Mouse (Mus musculus): Measurements from ENCODE around the gene Slc25a19. TPM values are rescaled to one million over a fixed set of nuclear protein-coding genes. Genes with fewer than 3 reads are reported as not detected.

Gene Slc25a19
- polyA plus RNA-seq, 1 experiment from 2014 or later = 55.7 TPM

GRCm38 (mm10) chr11:115636960-115637359 is 8.9 kb upstream of the Slc25a19 start:
- H3K4me2 ChIP-seq (ENCODE audit: low read depth, low read length) = no peak overlapping the region
- 67% methylated on average over 3 of the region's 3 CpGs for WGBS
- H3K9ac ChIP-seq (ENCODE audit: low read length) = no peak overlapping the region
- no peak for ATAC-seq (replicated peaks; ENCODE audit: extremely low read depth, insufficient read depth, low FRiP score)
- H3K27me3 ChIP-seq (ENCODE audit: control insufficient read depth, insufficient read depth, low read length) = no peaks in the 10 kb centered on the region
- no peak overlapping the region for H3K4me3 ChIP-seq (ENCODE audit: low read length)
- no peaks in the 10 kb centered on the region for H3K36me3 ChIP-seq (ENCODE audit: control insufficient read depth, insufficient read depth)
- no peak overlapping the region for H3K27ac ChIP-seq (ENCODE audit: low read length)
- no peaks in the 10 kb centered on the region for H3K9me3 ChIP-seq (replicated peaks; ENCODE audit: control insufficient read depth, low read length)
- H3K4me1 ChIP-seq (ENCODE audit: control insufficient read depth, insufficient read depth, low read length) = peaks cover 3% of the 10 kb centered on the region; the same call in 1 of the 2 replicates

GRCm38 (mm10) chr11:115635484-115635883 is 7.4 kb upstream of the Slc25a19 start:
- H3K4me3 ChIP-seq (ENCODE audit: low read length) = no peak overlapping the region
- no peaks in the 10 kb centered on the region for H3K27me3 ChIP-seq (ENCODE audit: control insufficient read depth, insufficient read depth, low read length)
- no peak overlapping the region for H3K27ac ChIP-seq (ENCODE audit: low read length)
- no peaks in the 10 kb centered on the region for H3K9me3 ChIP-seq (replicated peaks; ENCODE audit: control insufficient read depth, low read length)
- H3K36me3 ChIP-seq (ENCODE audit: control insufficient read depth, insufficient read depth) = no peaks in the 10 kb centered on the region
- WGBS = 69% methylated on average over 8 of the region's 8 CpGs
- ATAC-seq (replicated peaks; ENCODE audit: extremely low read depth, insufficient read depth, low FRiP score) = no peak
- peaks cover 3% of the 10 kb centered on the region; the same call in 1 of the 2 replicates for H3K4me1 ChIP-seq (ENCODE audit: control insufficient read depth, insufficient read depth, low read length)
- no peak overlapping the region for H3K9ac ChIP-seq (ENCODE audit: low read length)
- no peak overlapping the region for H3K4me2 ChIP-seq (ENCODE audit: low read depth, low read length)

DNA sequence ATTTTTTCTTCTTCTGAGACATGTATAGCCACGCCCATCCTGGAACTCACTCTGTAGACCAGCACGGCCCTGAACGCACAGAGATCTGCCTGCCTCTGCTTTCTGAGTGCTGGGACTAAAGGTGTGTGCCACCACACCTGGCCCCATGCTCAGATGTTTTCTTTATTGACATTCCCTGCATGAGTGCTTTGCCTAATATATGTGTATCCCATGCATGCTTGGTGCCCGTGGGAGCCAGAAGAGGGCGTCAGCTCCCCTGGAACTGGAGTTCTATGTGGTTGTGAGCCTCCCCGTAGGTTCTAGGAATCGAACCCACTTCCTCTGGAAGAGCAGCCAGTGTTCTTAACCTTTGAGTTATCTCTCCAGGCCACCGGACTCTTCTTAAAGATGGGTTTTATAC is 6.9 kb upstream of the Slc25a19 start:
- no peak for ATAC-seq (replicated peaks; ENCODE audit: extremely low read depth, insufficient read depth, low FRiP score)
- 80% methylated on average over 8 of the region's 8 CpGs for whole genome bisulfite sequencing
- H3K36me3 ChIP-seq (ENCODE audit: control insufficient read depth, insufficient read depth) = no peaks in the 10 kb centered on the region
- no peak overlapping the region for H3K27ac ChIP-seq (ENCODE audit: low read length)
- no peak overlapping the region for H3K9ac ChIP-seq (ENCODE audit: low read length)
- no peaks in the 10 kb centered on the region for H3K27me3 ChIP-seq (ENCODE audit: control insufficient read depth, insufficient read depth, low read length)
- no peak overlapping the region for H3K4me3 ChIP-seq (ENCODE audit: low read length)
- no peaks in the 10 kb centered on the region for H3K9me3 ChIP-seq (replicated peaks; ENCODE audit: control insufficient read depth, low read length)
- no peak overlapping the region for H3K4me2 ChIP-seq (ENCODE audit: low read depth, low read length)
- H3K4me1 ChIP-seq (ENCODE audit: control insufficient read depth, insufficient read depth, low read length) = peaks cover 3% of the 10 kb centered on the region; the same call in 1 of the 2 replicates

GRCm38 (mm10) chr11:115634109-115634508 is 6.0 kb upstream of the Slc25a19 start:
- no peaks in the 10 kb centered on the region for H3K36me3 ChIP-seq (ENCODE audit: control insufficient read depth, insufficient read depth)
- WGBS = 73% methylated on average over 4 of the region's 4 CpGs
- no peak overlapping the region for H3K9ac ChIP-seq (ENCODE audit: low read length)
- no peaks in the 10 kb centered on the region for H3K9me3 ChIP-seq (replicated peaks; ENCODE audit: control insufficient read depth, low read length)
- ATAC-seq (replicated peaks; ENCODE audit: extremely low read depth, insufficient read depth, low FRiP score) = no peak
- H3K27ac ChIP-seq (ENCODE audit: low read length) = no peak overlapping the region
- H3K4me1 ChIP-seq (ENCODE audit: control insufficient read depth, insufficient read depth, low read length) = peaks cover under 1% of the 10 kb centered on the region; the same call in 1 of the 2 replicates
- H3K4me2 ChIP-seq (ENCODE audit: low read depth, low read length) = no peak overlapping the region
- no peaks in the 10 kb centered on the region for H3K27me3 ChIP-seq (ENCODE audit: control insufficient read depth, insufficient read depth, low read length)
- no peak overlapping the region for H3K4me3 ChIP-seq (ENCODE audit: low read length)

- Histone ChIP-seq H3K9ac (ENCODE audit: low read length) (no peak overlapping the region), H3K4me3 (ENCODE audit: low read length) (no peak overlapping the region), H3K27ac (ENCODE audit: low read length) (no peak overlapping the region), H3K4me2 (ENCODE audit: low read depth, low read length) (no peak overlapping the region), H3K27me3 (ENCODE audit: control insufficient read depth, insufficient read depth, low read length) (no peaks in the 10 kb centered on the region), H3K9me3 (replicated peaks; ENCODE audit: control insufficient read depth, low read length) (no peaks in the 10 kb centered on the region), H3K36me3 (ENCODE audit: control insufficient read depth, insufficient read depth) (no peaks in the 10 kb centered on the region), H3K4me1 (ENCODE audit: control insufficient read depth, insufficient read depth, low read length) (no peaks in the 10 kb centered on the region)
- WGBS = 83% methylated on average over 10 of the region's 10 CpGs
- no peak for ATAC-seq (replicated peaks; ENCODE audit: extremely low read depth, insufficient read depth, low FRiP score)
Observed at GRCm38 (mm10) chr11:115632862-115633261, 4.8 kb upstream of the Slc25a19 start.

- H3K27ac ChIP-seq (ENCODE audit: low read length) = no peak overlapping the region
- H3K4me3 ChIP-seq (ENCODE audit: low read length) = no peak overlapping the region
- H3K9ac ChIP-seq (ENCODE audit: low read length) = no peak overlapping the region
- ATAC-seq (replicated peaks; ENCODE audit: extremely low read depth, insufficient read depth, low FRiP score) = no peak
- no peaks in the 10 kb centered on the region for H3K9me3 ChIP-seq (replicated peaks; ENCODE audit: control insufficient read depth, low read length)
- no peak overlapping the region for H3K4me2 ChIP-seq (ENCODE audit: low read depth, low read length)
- H3K36me3 ChIP-seq (ENCODE audit: control insufficient read depth, insufficient read depth) = no peaks in the 10 kb centered on the region
- peaks cover under 1% of the 10 kb centered on the region for H3K4me1 ChIP-seq (ENCODE audit: control insufficient read depth, insufficient read depth, low read length)
- WGBS = 70% methylated on average over 7 of the region's 7 CpGs
- no peaks in the 10 kb centered on the region for H3K27me3 ChIP-seq (ENCODE audit: control insufficient read depth, insufficient read depth, low read length)
Observed at GRCm38 (mm10) chr11:115632247-115632646, 4.2 kb upstream of the Slc25a19 start.

GRCm38 (mm10) chr11:115631505-115631890 is 3.4 kb upstream of the Slc25a19 start:
- Histone ChIP-seq H3K27me3 (ENCODE audit: control insufficient read depth, insufficient read depth, low read length) (no peaks in the 10 kb centered on the region), H3K36me3 (ENCODE audit: control insufficient read depth, insufficient read depth) (no peaks in the 10 kb centered on the region), H3K9ac (ENCODE audit: low read length) (no peak overlapping the region), H3K9me3 (replicated peaks; ENCODE audit: control insufficient read depth, low read length) (no peaks in the 10 kb centered on the region), H3K4me2 (ENCODE audit: low read depth, low read length) (no peak overlapping the region), H3K4me1 (ENCODE audit: control insufficient read depth, insufficient read depth, low read length) (peaks cover 3% of the 10 kb centered on the region), H3K27ac (ENCODE audit: low read length) (no peak overlapping the region), H3K4me3 (ENCODE audit: low read length) (no peak overlapping the region)
- ATAC-seq (replicated peaks; ENCODE audit: extremely low read depth, insufficient read depth, low FRiP score) = no peak
- 19% methylated on average over 3 of the region's 3 CpGs for WGBS

DNA sequence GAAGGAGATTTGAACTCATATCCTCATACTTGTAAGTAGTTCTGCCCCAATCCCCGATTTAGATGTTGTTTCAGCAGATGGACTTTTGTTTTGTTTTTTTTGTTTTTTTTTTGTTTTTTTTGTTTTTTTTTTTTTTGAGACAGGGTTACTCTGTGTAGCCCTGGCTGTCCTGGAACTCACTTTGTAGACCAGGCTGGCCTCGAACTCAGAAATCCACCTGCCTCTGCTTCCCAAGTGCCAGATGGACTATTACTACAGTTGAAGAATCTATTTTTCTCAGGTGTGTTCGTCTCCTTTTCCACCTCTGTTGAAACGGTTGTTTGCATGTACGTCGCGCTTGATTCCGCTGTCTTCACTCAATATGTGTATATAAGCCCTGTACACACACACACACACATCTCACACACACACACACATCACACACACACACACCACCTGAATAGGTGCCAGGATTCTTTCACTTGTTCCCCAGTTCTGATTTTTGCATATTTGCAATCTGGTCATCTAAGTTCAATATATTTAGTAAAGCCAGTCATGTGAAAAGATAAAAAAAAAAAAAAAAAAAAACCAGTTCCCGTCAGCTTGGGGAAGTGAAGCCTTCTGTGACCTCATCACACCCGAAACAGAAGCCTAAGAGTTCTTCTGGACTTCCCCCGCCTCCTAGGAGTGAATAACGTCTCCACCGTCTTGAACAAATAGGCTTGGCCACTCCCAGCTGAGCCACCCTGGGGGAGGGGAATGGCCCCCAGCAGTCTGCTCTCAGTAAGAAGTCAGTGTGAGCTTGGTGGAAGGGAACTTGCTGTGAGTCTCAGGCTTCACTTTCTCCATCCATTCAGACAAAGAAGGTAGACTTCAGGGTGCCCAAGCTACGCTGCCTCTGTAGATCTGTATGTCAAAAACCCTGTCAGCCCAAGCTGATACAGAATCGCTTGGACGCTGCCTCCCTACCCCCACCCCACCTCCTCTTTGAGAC is 2.7 kb upstream of the Slc25a19 start:
- Histone ChIP-seq H3K27ac (ENCODE audit: low read length) (no peak overlapping the region), H3K9me3 (replicated peaks; ENCODE audit: control insufficient read depth, low read length) (no peaks in the 10 kb centered on the region), H3K9ac (ENCODE audit: low read length) (no peak overlapping the region), H3K36me3 (ENCODE audit: control insufficient read depth, insufficient read depth) (no peaks in the 10 kb centered on the region), H3K27me3 (ENCODE audit: control insufficient read depth, insufficient read depth, low read length) (no peaks in the 10 kb centered on the region), H3K4me1 (ENCODE audit: control insufficient read depth, insufficient read depth, low read length) (peaks cover 3% of the 10 kb centered on the region), H3K4me2 (ENCODE audit: low read depth, low read length) (no peak overlapping the region), H3K4me3 (ENCODE audit: low read length) (no peak overlapping the region)
- no peak for ATAC-seq (replicated peaks; ENCODE audit: extremely low read depth, insufficient read depth, low FRiP score)
- 46% methylated on average over 16 of the region's 16 CpGs for WGBS

DNA sequence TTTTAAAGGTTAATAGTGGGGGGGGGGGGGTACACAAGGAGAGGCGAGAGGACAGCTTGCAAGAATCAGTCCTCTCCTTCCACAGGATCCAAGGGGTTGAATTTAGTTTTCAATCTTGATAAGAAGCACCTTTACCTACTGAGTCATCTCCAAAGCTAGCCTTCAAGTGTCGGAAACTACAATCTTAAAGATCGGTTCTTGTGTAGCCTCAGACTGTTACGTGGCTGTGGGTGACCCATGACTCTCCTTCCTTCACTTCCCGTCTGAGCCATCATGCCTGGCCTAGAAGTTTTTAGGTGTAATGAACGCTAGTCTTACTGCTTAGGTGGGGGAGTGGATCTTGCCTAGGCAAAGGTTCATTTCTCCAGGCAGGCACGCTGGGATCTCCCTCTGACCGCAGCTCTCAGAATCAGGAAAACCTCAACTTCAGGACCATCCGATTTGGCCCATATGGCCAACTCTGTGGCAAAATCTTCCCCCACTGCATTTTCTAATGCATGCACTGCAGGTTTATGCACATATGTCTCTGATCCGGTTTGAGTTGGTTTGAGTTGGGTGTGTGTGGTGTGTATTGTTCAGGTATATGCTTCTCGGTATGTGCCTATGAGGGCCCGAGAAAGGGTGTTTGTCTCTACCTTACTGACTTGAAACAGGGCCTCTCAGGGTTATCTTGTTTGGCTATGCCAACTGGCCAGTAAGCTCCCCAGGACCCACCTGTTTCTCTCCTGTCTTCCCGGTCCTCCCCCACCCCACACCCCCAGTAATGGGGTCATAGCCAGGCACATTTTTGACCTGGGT is 1.8 kb upstream of the Slc25a19 start:
- 83% methylated on average over 13 of the region's 13 CpGs for WGBS
- no peaks in the 10 kb centered on the region for H3K36me3 ChIP-seq (ENCODE audit: control insufficient read depth, insufficient read depth)
- H3K4me1 ChIP-seq (ENCODE audit: control insufficient read depth, insufficient read depth, low read length) = peaks cover 3% of the 10 kb centered on the region
- H3K9ac ChIP-seq (ENCODE audit: low read length) = no peak overlapping the region
- no peak for ATAC-seq (replicated peaks; ENCODE audit: extremely low read depth, insufficient read depth, low FRiP score)
- H3K27ac ChIP-seq (ENCODE audit: low read length) = no peak overlapping the region
- H3K9me3 ChIP-seq (replicated peaks; ENCODE audit: control insufficient read depth, low read length) = no peaks in the 10 kb centered on the region
- no peak overlapping the region for H3K4me2 ChIP-seq (ENCODE audit: low read depth, low read length)
- H3K4me3 ChIP-seq (ENCODE audit: low read length) = no peak overlapping the region
- no peaks in the 10 kb centered on the region for H3K27me3 ChIP-seq (ENCODE audit: control insufficient read depth, insufficient read depth, low read length)
